Mouse (Mus musculus) heart, postnatal 0 days (tissue): ENCODE results near the gene Tpm1. TPM values are rescaled to one million over a fixed set of nuclear protein-coding genes. Genes with fewer than 3 reads are reported as not detected.

Source experiments
- ATAC-seq: fragments of 200-750 bp; cut with Nextera tagmentation; 2 replicates; pipeline ENCODE4 v1.8.0; 2017; ENCODE audit warnings: low read depth, moderate number of reproducible peaks, moderate library complexity; ENCODE audit not compliant: insufficient read depth
- DNase-seq: peaks from one replicate; pipeline ENCODE4 v3.0.0-alpha.2; 2016; ENCODE audit warnings: low spot score
- H3K27ac ChIP-seq: fragments of 300-500 bp; sonication (generic); 2 replicates; pipeline ENCODE4 v1.5.1; 2014; ENCODE audit warnings: low read depth, mild to moderate bottlenecking
- H3K27me3 ChIP-seq: fragments of 300-500 bp; sonication (generic); 2 replicates; pipeline ENCODE4 v1.6.1; 2014; ENCODE audit warnings: low read length, mixed read lengths; ENCODE audit not compliant: control insufficient read depth, insufficient read depth
- H3K36me3 ChIP-seq: fragments of 300-500 bp; sonication (generic); replicated peaks from 2 replicates; pipeline ENCODE4 v1.6.1; 2014; ENCODE audit warnings: low read length, mixed read lengths; ENCODE audit not compliant: control insufficient read depth, insufficient read depth
- H3K4me1 ChIP-seq: fragments of 300-500 bp; sonication (generic); 2 replicates; pipeline ENCODE4 v1.6.1; 2014; ENCODE audit warnings: antibody characterized with exemption; ENCODE audit not compliant: control insufficient read depth, insufficient read depth
- H3K4me2 ChIP-seq: fragments of 300-500 bp; sonication (generic); 2 replicates; pipeline ENCODE4 v1.6.1; 2014; ENCODE audit warnings: low read depth, mild to moderate bottlenecking, low read length, moderate library complexity
- H3K4me3 ChIP-seq: fragments of 300-500 bp; sonication (generic); 2 replicates; pipeline ENCODE4 v1.5.1; 2014; ENCODE audit warnings: low read depth, low read length
- H3K9ac ChIP-seq: fragments of 300-500 bp; sonication (generic); replicated peaks from 2 replicates; pipeline ENCODE4 v1.6.1; 2014; ENCODE audit warnings: low read depth, low read length, mixed read lengths
- H3K9me3 ChIP-seq: fragments of 300-500 bp; sonication (generic); replicated peaks from 2 replicates; pipeline ENCODE4 v1.6.1; 2016; ENCODE audit warnings: low read length; ENCODE audit not compliant: control insufficient read depth
- CTCF ChIP-seq: IDR thresholded peaks from 2 replicates; pipeline ENCODE4 v1.5.1; 2016; ENCODE audit warnings: antibody characterized with exemption, control low read depth, low read depth
- EP300 ChIP-seq: IDR thresholded peaks from 2 replicates; pipeline ENCODE4 v1.6.1; 2016; ENCODE audit warnings: antibody characterized with exemption, low read depth
- WGBS: fragments of 180-500 bp; shearing (Covaris S2); extraction: QIAGEN DNeasy Blood & Tissue Kit; methylation state at CpG from one replicate; pipeline ENCODE4 v1.1.7; 2014; 5-methylcytosine and 5-hydroxymethylcytosine counted together
- polyA plus RNA-seq: library from polyadenylated mRNA; unstranded; fragments of >200 nt; fragmentation: Nextera tagmentation; extraction: Ambion mirVana; gene quantifications from 2 replicates; pipeline ENCODE4 v1.2.1, GENCODE M21; 2015
- total RNA-seq: library from RNA; depleted of rRNA; stranded (reverse); fragments of >200 nt; gene quantifications from 2 replicates; pipeline ENCODE4 v1.2.3, GENCODE M21; 2014; ENCODE audit warnings: low replicate concordance

The Tpm1 gene
- total and polyA plus RNA-seq, 2 experiments from 2014 or later: 3,533 to 10,309 TPM

- Histone ChIP-seq H3K27me3 (no peaks in the 10 kb centered on the region), H3K9ac (no peak overlapping the region), H3K36me3 (no peaks in the 10 kb centered on the region), H3K4me2 (no peak overlapping the region), H3K27ac (no peak overlapping the region), H3K9me3 (no peaks in the 10 kb centered on the region), H3K4me1 (no peaks in the 10 kb centered on the region), H3K4me3 (no peak overlapping the region)
- TF ChIP-seq CTCF (no peak), EP300 (no peak)
- WGBS: 84% methylated on average over 11 of the region's 11 CpGs
- no peak for DNase-seq
- no peak for ATAC-seq
Observed at GRCm38 (mm10) chr9:67005161-67005742, 44.0 kb downstream of the Tpm1 start.

- TF ChIP-seq EP300 (no peak), CTCF (no peak)
- ATAC-seq: no peak
- no peaks in the 10 kb centered on the region for H3K4me1 ChIP-seq
- no peaks in the 10 kb centered on the region for H3K36me3 ChIP-seq
- no peaks in the 10 kb centered on the region for H3K9me3 ChIP-seq
- H3K4me2 ChIP-seq: no peak overlapping the region
- 66% methylated on average over 4 of the region's 4 CpGs for WGBS
- H3K27ac ChIP-seq: no peak overlapping the region
- DNase-seq: no peak
- no peak overlapping the region for H3K9ac ChIP-seq
- H3K27me3 ChIP-seq: no peaks in the 10 kb centered on the region
- no peak overlapping the region for H3K4me3 ChIP-seq
Observed at GRCm38 (mm10) chr9:67003656-67004055, 45.5 kb downstream of the Tpm1 start.

- no peak overlapping the region for H3K9ac ChIP-seq
- H3K27ac ChIP-seq: no peak overlapping the region
- no peak overlapping the region for H3K4me2 ChIP-seq
- no peaks in the 10 kb centered on the region for H3K4me1 ChIP-seq
- no peak for ATAC-seq
- H3K27me3 ChIP-seq: no peaks in the 10 kb centered on the region
- H3K4me3 ChIP-seq: no peak overlapping the region
- H3K36me3 ChIP-seq: no peaks in the 10 kb centered on the region
- H3K9me3 ChIP-seq: no peaks in the 10 kb centered on the region
- TF ChIP-seq CTCF (no peak), EP300 (no peak)
- 44% methylated on average over 4 of the region's 4 CpGs for WGBS
- no peak for DNase-seq
Observed at GRCm38 (mm10) chr9:67003156-67003555, 46.0 kb downstream of the Tpm1 start.

GRCm38 (mm10) chr9:67001506-67001905, 47.7 kb downstream of the Tpm1 start:
- Histone ChIP-seq H3K27me3 (no peaks in the 10 kb centered on the region), H3K27ac (peak overlapping the region; percentile 58), H3K4me1 (no peaks in the 10 kb centered on the region), H3K4me2 (no peak overlapping the region), H3K36me3 (no peaks in the 10 kb centered on the region), H3K9ac (no peak overlapping the region), H3K9me3 (no peaks in the 10 kb centered on the region), H3K4me3 (no peak overlapping the region)
- no peak for TF ChIP-seq CTCF
- no peak for DNase-seq
- WGBS: 55% methylated on average over 4 of the region's 4 CpGs
- ATAC-seq: 0 out of 2 replicates have a peak, but pooled peaks have one; percentile 14

GRCm38 (mm10) chr9:67001050-67001449, 48.2 kb downstream of the Tpm1 start:
- WGBS: 2% methylated on average over 6 of the region's 6 CpGs
- no peak overlapping the region for H3K4me3 ChIP-seq
- H3K4me2 ChIP-seq: no peak overlapping the region
- H3K27me3 ChIP-seq: no peaks in the 10 kb centered on the region
- no peak for TF ChIP-seq EP300
- peak; percentile 88 for TF ChIP-seq CTCF
- H3K27ac ChIP-seq: peak overlapping the region; percentile 58
- ATAC-seq: peak; percentile 91
- H3K9ac ChIP-seq: no peak overlapping the region
- DNase-seq: peak; percentile 91
- H3K36me3 ChIP-seq: no peaks in the 10 kb centered on the region
- no peaks in the 10 kb centered on the region for H3K4me1 ChIP-seq
- H3K9me3 ChIP-seq: no peaks in the 10 kb centered on the region

- no peak overlapping the region for H3K27ac ChIP-seq
- H3K9ac ChIP-seq: no peak overlapping the region
- H3K4me2 ChIP-seq: no peak overlapping the region
- no peak overlapping the region for H3K4me3 ChIP-seq
- H3K27me3 ChIP-seq: no peaks in the 10 kb centered on the region
- no peaks in the 10 kb centered on the region for H3K9me3 ChIP-seq
- no peak for ATAC-seq
- 94% methylated on average over 8 of the region's 8 CpGs for WGBS
- H3K36me3 ChIP-seq: no peaks in the 10 kb centered on the region
- no peaks in the 10 kb centered on the region for H3K4me1 ChIP-seq
- no peak for TF ChIP-seq EP300
- TF ChIP-seq CTCF: no peak
- DNase-seq: no peak
Observed at GRCm38 (mm10) chr9:66999698-67000097, 49.5 kb downstream of the Tpm1 start.
